Mouse (Mus musculus) forelimb bud, embryonic 11.5 days (tissue): Measurements from ENCODE around the gene Med24.
A peak's percentile ranks its signal among the peaks of the same experiment; 100 is the strongest.
"Not testable (repeated sequence)": the region's sequence is repeated elsewhere in the genome, so short reads cannot be mapped to it uniquely, and the experiment has no call there.

Source experiments
- DNase-seq: peaks from one replicate; pipeline ENCODE4 v3.0.0-alpha.2; 2012; ENCODE audit warnings: low read depth, low spot score

The Med24 gene

GRCm38 (mm10) chr11:98746855-98747693 is 17.8 kb upstream of the Med24 start:
- peak; percentile 75 for DNase-seq

DNA sequence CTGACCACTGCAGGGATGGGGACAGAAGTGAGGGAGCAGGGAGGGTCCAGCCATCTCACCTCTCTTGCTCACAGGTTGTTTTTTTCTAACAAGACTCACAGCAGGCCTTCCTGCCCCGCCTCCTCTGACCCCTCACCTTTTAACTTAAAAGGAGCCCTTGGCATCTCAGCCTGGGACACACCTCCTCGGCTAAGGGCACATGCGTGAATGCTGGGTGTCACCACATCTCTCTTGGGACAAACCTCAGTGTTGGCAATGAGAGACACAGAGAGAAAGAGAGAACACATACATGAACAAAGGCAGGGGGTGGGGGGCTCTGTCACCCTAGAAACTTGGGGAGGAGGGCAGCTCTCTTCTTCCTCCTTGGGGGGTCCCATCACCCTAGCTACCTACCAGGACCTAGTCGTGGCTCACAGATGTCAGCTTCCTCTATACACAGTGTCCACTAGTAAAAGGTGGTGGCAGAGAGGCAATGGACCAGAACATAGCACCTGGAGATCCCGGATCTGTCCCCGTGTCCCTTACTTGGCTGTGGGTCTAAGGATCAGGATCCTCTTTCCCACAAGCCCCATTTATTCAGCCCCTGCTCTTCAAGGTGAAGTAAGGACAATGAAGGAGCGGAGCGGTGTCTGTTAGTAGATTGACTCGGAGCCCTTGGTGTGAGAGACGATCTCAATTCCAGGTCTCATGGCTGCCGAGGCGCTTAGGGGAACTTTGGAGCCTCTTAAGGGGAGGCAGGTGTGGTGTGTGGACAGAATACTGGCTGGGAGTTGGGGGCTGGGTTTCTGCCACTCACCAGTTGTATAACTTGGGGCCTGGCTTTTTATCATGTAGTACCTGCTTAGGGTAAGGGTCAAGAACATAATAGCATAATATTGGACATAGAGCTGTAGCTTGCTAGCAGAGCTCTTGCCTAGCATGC is 17.0 kb upstream of the Med24 start:
- no peak for DNase-seq

DNA sequence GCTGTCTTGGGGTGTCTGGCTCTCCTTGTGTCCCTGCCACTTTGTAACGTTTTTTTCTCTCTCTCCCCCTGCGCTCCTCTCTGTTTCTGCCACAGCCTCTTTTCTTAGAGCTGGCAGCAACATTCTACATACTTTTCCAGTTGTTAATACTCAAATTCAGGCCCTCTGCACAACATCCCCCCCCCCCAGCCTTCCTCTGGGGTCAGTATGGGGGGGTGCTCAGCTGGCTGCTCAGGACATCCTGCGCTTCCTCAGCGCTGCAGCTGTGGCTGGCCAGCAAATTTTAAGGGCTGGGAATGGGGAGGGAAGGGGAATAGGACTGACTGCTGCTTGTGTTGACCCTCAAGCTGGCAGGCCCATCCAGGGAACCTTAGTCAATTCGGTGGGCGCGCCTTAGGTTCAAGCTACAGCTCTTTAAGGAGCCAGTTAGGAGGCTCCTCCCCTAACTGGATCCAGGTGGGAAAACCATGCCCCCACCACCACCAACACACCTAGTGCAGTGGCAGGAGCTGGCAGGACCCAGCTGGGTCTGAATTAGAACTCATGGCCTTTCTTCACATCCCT is 15.3 kb upstream of the Med24 start:
- no peak for DNase-seq

GRCm38 (mm10) chr11:98743655-98744345 is 14.6 kb upstream of the Med24 start:
- no peak for DNase-seq

DNA sequence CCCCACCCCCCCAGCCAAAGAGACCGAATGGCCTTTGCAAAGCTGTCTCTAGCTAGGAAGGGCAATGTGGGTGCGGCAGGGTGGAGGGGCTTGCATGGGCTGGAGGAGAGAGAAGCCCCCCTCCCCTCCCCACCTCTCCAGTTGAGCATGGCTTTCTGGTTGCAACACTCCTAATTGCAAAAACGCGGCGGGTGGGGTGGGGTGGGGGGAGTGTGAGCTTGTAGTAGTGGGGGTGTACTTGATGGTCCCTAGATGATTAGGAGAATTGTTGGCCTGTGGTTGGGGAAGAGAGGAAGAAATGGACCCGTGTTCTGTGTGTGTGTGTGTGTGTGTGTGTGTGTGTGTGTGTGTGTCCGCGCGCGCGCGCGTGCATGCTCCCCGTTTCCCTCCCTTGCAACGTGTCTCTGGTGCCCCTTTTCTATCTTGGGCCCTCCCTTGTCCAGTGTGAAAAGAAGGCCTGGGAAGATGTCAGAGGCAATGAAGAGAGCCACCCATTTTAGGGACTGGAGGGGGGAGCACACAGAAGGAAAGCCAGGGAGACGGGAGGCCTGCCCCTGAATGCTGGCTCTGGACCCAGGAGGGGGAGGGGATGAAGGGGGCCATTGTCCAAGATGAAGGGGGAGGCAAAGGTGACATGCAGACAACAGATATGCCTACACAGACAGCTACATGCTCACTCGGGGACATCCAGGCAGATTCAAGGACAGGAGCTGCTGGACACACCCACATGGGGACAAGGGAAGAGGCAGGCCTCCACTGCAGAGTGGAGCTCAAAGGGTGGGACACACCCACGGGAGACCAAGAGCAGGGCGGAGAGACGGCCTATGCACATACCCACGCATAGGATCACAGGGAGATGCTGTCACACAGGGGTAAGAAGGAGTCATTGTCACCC is 13.4 kb upstream of the Med24 start:
- no peak for DNase-seq

- no peak for DNase-seq
Observed at GRCm38 (mm10) chr11:98741622-98742396, 12.6 kb upstream of the Med24 start.

DNA sequence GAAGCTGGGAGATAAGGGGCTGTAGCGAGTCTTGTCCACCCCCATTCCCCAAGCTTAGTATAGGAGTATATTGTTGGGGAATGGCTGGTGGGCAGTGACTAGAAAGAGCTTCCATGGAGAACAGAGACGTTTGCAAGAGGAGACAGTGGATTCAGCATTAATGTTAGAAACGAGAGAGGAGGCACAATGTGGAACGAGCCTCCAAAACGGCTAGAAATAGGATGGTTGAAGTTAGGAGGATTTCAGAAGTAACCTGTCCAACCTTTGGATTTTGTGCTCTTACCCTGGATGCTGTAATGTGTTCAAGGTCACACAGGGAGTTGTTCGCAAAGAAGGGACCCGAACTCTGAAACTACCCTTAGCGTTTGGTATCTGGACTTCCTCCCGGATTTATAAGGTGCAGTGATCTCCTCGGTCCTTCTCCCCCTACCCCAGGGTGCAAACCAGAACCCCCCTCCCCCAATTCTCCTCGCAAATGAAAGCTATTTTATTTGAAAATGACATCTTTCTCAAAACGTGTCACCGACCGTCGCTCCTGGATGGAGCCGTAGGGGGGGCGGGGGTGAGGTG is 11.9 kb upstream of the Med24 start:
- no peak for DNase-seq

- DNase-seq = peak; percentile 68
Observed at GRCm38 (mm10) chr11:98740393-98741050, 11.3 kb upstream of the Med24 start, which contains the start of gene Thra. Gene Thra (plus strand): TSS chr11:98740638.

DNA sequence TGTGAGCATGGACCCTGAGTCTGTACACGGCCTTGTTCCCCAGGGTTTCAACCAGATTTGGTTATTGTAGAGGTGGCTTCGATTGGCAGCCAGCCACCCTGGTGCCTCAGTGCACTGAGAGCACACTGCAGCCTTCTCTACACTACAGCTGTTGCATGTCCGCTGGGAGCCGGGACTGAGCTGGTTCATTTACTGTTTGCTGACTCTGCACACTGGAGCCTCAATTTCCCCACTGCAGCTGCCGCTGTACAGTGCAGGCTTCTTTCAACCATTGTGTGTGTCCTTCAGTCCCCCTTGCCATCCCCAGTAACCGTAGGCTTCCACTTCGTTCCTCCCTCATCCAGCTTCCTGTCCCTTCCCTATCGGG is 10.8 kb upstream of the Med24 start:
- DNase-seq = no peak

- DNase-seq = no peak
Observed at GRCm38 (mm10) chr11:98738925-98739324, 9.7 kb upstream of the Med24 start.

- DNase-seq = no peak
Observed at GRCm38 (mm10) chr11:98738428-98738911, 9.2 kb upstream of the Med24 start.

DNA sequence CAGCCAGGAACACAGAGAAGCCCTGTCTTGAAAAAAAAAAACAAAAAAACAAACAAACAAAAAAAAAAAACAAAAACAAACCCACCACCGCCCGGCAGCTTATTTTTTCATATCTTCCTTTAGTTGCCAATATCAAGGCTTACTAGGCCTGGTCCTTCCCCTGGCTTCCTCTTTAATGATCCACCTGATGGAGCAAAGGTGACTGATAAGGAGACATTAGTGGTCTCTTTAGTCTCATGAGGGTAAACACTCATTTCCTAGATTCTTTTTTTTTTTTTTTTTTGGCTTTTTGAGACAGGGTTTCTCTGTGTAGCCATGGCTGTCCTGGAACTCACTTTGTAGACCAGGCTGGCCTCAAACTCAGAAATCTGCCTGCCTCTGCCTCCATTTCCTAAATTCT is 8.0 kb upstream of the Med24 start:
- DNase-seq = not testable (repeated sequence)

GRCm38 (mm10) chr11:98736176-98736575 is 6.9 kb upstream of the Med24 start:
- no peak for DNase-seq

- no peak for DNase-seq
Observed at GRCm38 (mm10) chr11:98735111-98735510, 5.9 kb upstream of the Med24 start.

- no peak for DNase-seq
Observed at GRCm38 (mm10) chr11:98734020-98734419, 4.8 kb upstream of the Med24 start.

DNA sequence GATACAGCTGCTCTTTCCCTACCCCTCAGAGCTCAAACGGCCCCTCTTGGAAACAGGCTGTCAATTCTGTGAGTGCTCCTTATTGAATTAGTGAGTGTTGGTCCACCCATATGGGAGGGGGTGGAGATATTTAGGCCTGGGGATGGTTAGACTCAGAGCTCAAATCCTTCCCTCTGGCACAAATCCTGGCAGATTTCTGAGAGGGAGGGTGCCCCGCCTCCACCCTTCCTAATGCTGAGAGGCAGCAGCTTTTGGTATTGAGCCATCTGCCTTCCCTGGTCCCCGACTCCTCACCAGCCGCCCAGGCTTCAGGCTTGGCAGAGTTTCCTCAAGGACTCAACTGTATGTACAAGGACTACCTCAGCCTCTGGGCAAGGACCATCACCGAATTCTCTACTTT is 1.9 kb upstream of the Med24 start:
- DNase-seq = no peak

DNA sequence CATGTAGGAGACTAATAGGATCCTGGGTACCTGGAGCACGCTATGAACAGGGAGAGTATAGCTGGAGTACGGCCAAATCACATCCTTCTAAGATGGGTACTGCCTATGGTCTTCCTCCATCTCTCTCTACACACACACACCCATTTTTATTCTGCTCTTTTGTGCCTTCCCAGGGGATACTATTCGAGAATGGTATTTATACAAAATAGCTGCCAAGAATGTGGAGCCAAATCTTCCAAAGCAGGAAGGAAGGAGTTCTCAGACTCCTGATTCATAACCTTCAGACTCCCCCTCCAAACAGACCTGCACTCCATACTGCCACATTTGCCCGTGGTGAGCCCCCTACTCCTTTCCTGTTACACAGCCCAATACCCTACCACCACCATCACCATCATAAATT is 1.5 kb upstream of the Med24 start:
- DNase-seq = no peak

GRCm38 (mm10) chr11:98725926-98726506 is 3.2 kb downstream of the Med24 start:
- DNase-seq = no peak
